Mouse (Mus musculus): ENCODE measurements at regions not wholly inside any gene's neighbourhood (a gene's known extent, or its start where the extent isn't known, plus 50 kb on each side); places are given as distances from the start of the nearest gene placed in this dataset.
"Not testable (repeated sequence)": the region's sequence is repeated elsewhere in the genome, so short reads cannot be mapped to it uniquely, and the experiment has no call there.

GRCm38 (mm10) chr2:3864872-3865271 is 152.6 kb upstream of the Frmd4a start:
- Histone ChIP-seq H3K27ac (no peak overlapping the region), H3K4me1 (replicated peaks) (no peaks in the 10 kb centered on the region), H3K27me3 (ENCODE audit: insufficient read depth, poor library complexity, severe bottlenecking) (no peaks in the 10 kb centered on the region), H3K36me3 (no peaks in the 10 kb centered on the region), H3K4me3 (no peak overlapping the region), H3K9me3 (no peaks in the 10 kb centered on the region)
- whole genome bisulfite sequencing, result 84% methylated on average over 10 of the region's 10 CpGs
- no peak for DNase-seq (ENCODE audit: low spot score)

GRCm38 (mm10) chr2:3866736-3867135 is 150.8 kb upstream of the Frmd4a start:
- not testable (repeated sequence) for H3K4me1 ChIP-seq (replicated peaks); H3K9me3 ChIP-seq; H3K4me3 ChIP-seq; H3K36me3 ChIP-seq; H3K27me3 ChIP-seq (ENCODE audit: insufficient read depth, poor library complexity, severe bottlenecking); DNase-seq (ENCODE audit: low spot score); H3K27ac ChIP-seq
- WGBS, result 86% methylated on average over 4 of the region's 4 CpGs

GRCm38 (mm10) chr2:3869701-3870100 is 147.8 kb upstream of the Frmd4a start:
- Histone ChIP-seq H3K27me3 (ENCODE audit: insufficient read depth, poor library complexity, severe bottlenecking) (no peaks in the 10 kb centered on the region), H3K27ac (no peak overlapping the region), H3K36me3 (no peaks in the 10 kb centered on the region), H3K4me3 (no peak overlapping the region), H3K9me3 (no peaks in the 10 kb centered on the region), H3K4me1 (replicated peaks) (no peaks in the 10 kb centered on the region)
- no peak for DNase-seq (ENCODE audit: low spot score)
- 73% methylated on average over 1 of the region's 1 CpGs for WGBS

- no peak overlapping the region for H3K27ac ChIP-seq
- no peak for DNase-seq (ENCODE audit: low spot score)
- no peaks in the 10 kb centered on the region for H3K9me3 ChIP-seq
- 87% methylated on average over 3 of the region's 3 CpGs for WGBS
- H3K27me3 ChIP-seq (ENCODE audit: insufficient read depth, poor library complexity, severe bottlenecking), result no peaks in the 10 kb centered on the region
- no peak overlapping the region for H3K4me3 ChIP-seq
- no peaks in the 10 kb centered on the region for H3K36me3 ChIP-seq
- no peaks in the 10 kb centered on the region for H3K4me1 ChIP-seq (replicated peaks)
Observed at GRCm38 (mm10) chr2:3871748-3872147, 145.8 kb upstream of the Frmd4a start.

GRCm38 (mm10) chr2:3887000-3887399 is 130.5 kb upstream of the Frmd4a start:
- H3K9me3 ChIP-seq, result no peaks in the 10 kb centered on the region

GRCm38 (mm10) chr2:3887845-3888433 is 129.6 kb upstream of the Frmd4a start:
- Histone ChIP-seq H3K27me3 (ENCODE audit: insufficient read depth, poor library complexity, severe bottlenecking) (no peaks in the 10 kb centered on the region), H3K36me3 (no peaks in the 10 kb centered on the region), H3K27ac (no peak overlapping the region), H3K4me3 (no peak overlapping the region), H3K9me3 (no peaks in the 10 kb centered on the region), H3K4me1 (replicated peaks) (peaks cover 28% of the 10 kb centered on the region; the same call in 1 of the 2 replicates)
- 56% methylated on average over 14 of the region's 14 CpGs for WGBS
- DNase-seq (ENCODE audit: low spot score), result peak; percentile 37

More at GRCm38 (mm10) chr2:3887000-3887399, 130.5 kb upstream of the Frmd4a start:
- no peak for DNase-seq (ENCODE audit: low spot score)
- H3K36me3 ChIP-seq, result no peaks in the 10 kb centered on the region
- no peaks in the 10 kb centered on the region for H3K27me3 ChIP-seq (ENCODE audit: insufficient read depth, poor library complexity, severe bottlenecking)
- no peak overlapping the region for H3K27ac ChIP-seq
- peaks cover 28% of the 10 kb centered on the region; the same call in 1 of the 2 replicates for H3K4me1 ChIP-seq (replicated peaks)
- WGBS, result 74% methylated on average over 6 of the region's 6 CpGs
- no peak overlapping the region for H3K4me3 ChIP-seq

GRCm38 (mm10) chr2:3889381-3889780 is 128.1 kb upstream of the Frmd4a start:
- Histone ChIP-seq H3K4me1 (replicated peaks) (peaks cover 28% of the 10 kb centered on the region; the same call in 1 of the 2 replicates), H3K27me3 (ENCODE audit: insufficient read depth, poor library complexity, severe bottlenecking) (no peaks in the 10 kb centered on the region), H3K27ac (no peak overlapping the region), H3K36me3 (no peaks in the 10 kb centered on the region), H3K9me3 (no peaks in the 10 kb centered on the region), H3K4me3 (no peak overlapping the region)
- 89% methylated on average over 3 of the region's 3 CpGs for WGBS
- no peak for DNase-seq (ENCODE audit: low spot score)

GRCm38 (mm10) chr2:3890462-3890861 is 127.1 kb upstream of the Frmd4a start:
- H3K4me3 ChIP-seq, result no peak overlapping the region
- WGBS, result 53% methylated on average over 8 of the region's 8 CpGs
- no peaks in the 10 kb centered on the region for H3K27me3 ChIP-seq (ENCODE audit: insufficient read depth, poor library complexity, severe bottlenecking)
- H3K36me3 ChIP-seq, result no peaks in the 10 kb centered on the region
- no peak for DNase-seq (ENCODE audit: low spot score)
- H3K9me3 ChIP-seq, result no peaks in the 10 kb centered on the region
- no peak overlapping the region for H3K27ac ChIP-seq
- H3K4me1 ChIP-seq (replicated peaks), result peaks cover 28% of the 10 kb centered on the region; the same call in 1 of the 2 replicates

- H3K27me3 ChIP-seq (ENCODE audit: insufficient read depth, poor library complexity, severe bottlenecking), result no peaks in the 10 kb centered on the region
- H3K9me3 ChIP-seq, result no peaks in the 10 kb centered on the region
- no peaks in the 10 kb centered on the region for H3K36me3 ChIP-seq
- no peak overlapping the region for H3K4me3 ChIP-seq
- 90% methylated on average over 4 of the region's 4 CpGs for WGBS
- no peaks in the 10 kb centered on the region for H3K4me1 ChIP-seq (replicated peaks)
- H3K27ac ChIP-seq, result no peak overlapping the region
- DNase-seq (ENCODE audit: low spot score), result no peak
Observed at GRCm38 (mm10) chr2:3907026-3907425, 110.5 kb upstream of the Frmd4a start.

- H3K4me1 ChIP-seq (replicated peaks), result no peaks in the 10 kb centered on the region
- H3K9me3 ChIP-seq, result no peaks in the 10 kb centered on the region
- no peak overlapping the region for H3K4me3 ChIP-seq
- WGBS, result 92% methylated on average over 3 of the region's 3 CpGs
- no peak overlapping the region for H3K27ac ChIP-seq
- H3K27me3 ChIP-seq (ENCODE audit: insufficient read depth, poor library complexity, severe bottlenecking), result no peaks in the 10 kb centered on the region
- DNase-seq (ENCODE audit: low spot score), result no peak
- no peaks in the 10 kb centered on the region for H3K36me3 ChIP-seq
Observed at GRCm38 (mm10) chr2:3908192-3908591, 109.3 kb upstream of the Frmd4a start.

GRCm38 (mm10) chr2:3910086-3910891 is 107.2 kb upstream of the Frmd4a start:
- Histone ChIP-seq H3K36me3 (no peaks in the 10 kb centered on the region), H3K4me3 (no peak overlapping the region), H3K9me3 (no peaks in the 10 kb centered on the region), H3K4me1 (replicated peaks) (no peaks in the 10 kb centered on the region), H3K27ac (no peak overlapping the region), H3K27me3 (ENCODE audit: insufficient read depth, poor library complexity, severe bottlenecking) (no peaks in the 10 kb centered on the region)
- 76% methylated on average over 9 of the region's 9 CpGs for WGBS
- no peak for DNase-seq (ENCODE audit: low spot score)

GRCm38 (mm10) chr2:3915141-3915540 is 102.4 kb upstream of the Frmd4a start:
- H3K27ac ChIP-seq, result no peak overlapping the region
- no peaks in the 10 kb centered on the region for H3K4me1 ChIP-seq (replicated peaks)
- DNase-seq (ENCODE audit: low spot score), result no peak
- no peak overlapping the region for H3K4me3 ChIP-seq
- WGBS, result 83% methylated on average over 7 of the region's 7 CpGs
- no peaks in the 10 kb centered on the region for H3K36me3 ChIP-seq
- H3K27me3 ChIP-seq (ENCODE audit: insufficient read depth, poor library complexity, severe bottlenecking), result no peaks in the 10 kb centered on the region
- no peaks in the 10 kb centered on the region for H3K9me3 ChIP-seq

- H3K4me1 ChIP-seq (replicated peaks), result no peaks in the 10 kb centered on the region
- WGBS, result 92% methylated on average over 3 of the region's 3 CpGs
- no peak for DNase-seq (ENCODE audit: low spot score)
- H3K27ac ChIP-seq, result no peak overlapping the region
- no peaks in the 10 kb centered on the region for H3K36me3 ChIP-seq
- no peak overlapping the region for H3K4me3 ChIP-seq
- H3K27me3 ChIP-seq (ENCODE audit: insufficient read depth, poor library complexity, severe bottlenecking), result no peaks in the 10 kb centered on the region
- no peaks in the 10 kb centered on the region for H3K9me3 ChIP-seq
Observed at GRCm38 (mm10) chr2:3916365-3916764, 101.2 kb upstream of the Frmd4a start.

Measured in hindbrain, embryonic 10.5 days (tissue).